Mouse (Mus musculus) neutrophil, adult 5-6 weeks (primary cell): ENCODE data around the gene Six6. TPM values are rescaled to one million over a fixed set of nuclear protein-coding genes. Genes with fewer than 3 reads are reported as not detected.

Experiments used
- ATAC-seq: fragments of 151-379, 151-347 bp; 2 replicates; pipeline ENCODE4 v1.8.0; 2017; ENCODE audit warnings: mild to moderate bottlenecking, moderate TSS enrichment; ENCODE audit not compliant: insufficient number of reproducible peaks, poor library complexity, low FRiP score, severe bottlenecking; ENCODE audit errors: extremely low read depth
- total RNA-seq: library from RNA; stranded (forward); fragments of 200-1000 nt; gene quantifications from 2 replicates; pipeline ENCODE4 v1.2.3, GENCODE M21; 2017

Six6 gene
- total RNA-seq, 1 experiment from 2014 or later = not detected

DNA sequence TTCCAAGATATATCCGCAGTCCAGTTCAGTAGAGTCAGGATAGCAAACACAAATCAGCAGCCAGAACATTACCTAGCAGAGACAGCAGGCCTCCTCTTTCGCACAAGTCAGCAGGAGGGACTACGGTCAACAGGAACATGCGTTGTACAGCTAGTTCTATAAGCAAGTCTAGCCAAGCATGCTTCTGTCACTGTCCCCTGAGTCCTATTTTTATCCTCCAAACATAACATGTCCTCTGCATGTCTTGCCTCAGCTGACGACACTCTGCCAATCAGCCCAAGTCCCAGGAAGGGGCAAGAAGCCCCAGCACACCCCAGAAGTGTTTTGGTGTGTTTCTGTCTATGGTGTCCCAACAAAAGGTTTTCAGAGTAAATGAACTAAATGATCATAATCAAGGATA is 14.2 kb downstream of the Six6 start:
- no peak for ATAC-seq

DNA sequence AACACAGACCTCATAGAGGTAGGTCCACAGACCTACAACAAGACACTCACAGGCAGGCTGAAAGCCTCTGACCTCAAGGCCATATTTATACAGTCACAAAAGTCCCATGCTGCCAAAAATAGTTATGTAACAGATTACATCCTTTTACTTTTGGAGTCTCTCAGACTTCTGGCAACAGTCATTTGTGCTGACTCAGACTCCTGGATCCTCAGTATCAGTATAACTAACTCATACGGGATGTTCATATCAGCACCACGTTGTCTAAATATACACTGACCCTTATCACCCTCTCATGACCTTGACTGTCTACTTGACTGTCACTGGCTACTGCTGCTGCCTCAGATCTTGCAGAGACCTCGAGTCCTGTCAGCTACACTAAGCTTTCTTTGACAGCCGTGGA is 15.2 kb downstream of the Six6 start:
- ATAC-seq = no peak

DNA sequence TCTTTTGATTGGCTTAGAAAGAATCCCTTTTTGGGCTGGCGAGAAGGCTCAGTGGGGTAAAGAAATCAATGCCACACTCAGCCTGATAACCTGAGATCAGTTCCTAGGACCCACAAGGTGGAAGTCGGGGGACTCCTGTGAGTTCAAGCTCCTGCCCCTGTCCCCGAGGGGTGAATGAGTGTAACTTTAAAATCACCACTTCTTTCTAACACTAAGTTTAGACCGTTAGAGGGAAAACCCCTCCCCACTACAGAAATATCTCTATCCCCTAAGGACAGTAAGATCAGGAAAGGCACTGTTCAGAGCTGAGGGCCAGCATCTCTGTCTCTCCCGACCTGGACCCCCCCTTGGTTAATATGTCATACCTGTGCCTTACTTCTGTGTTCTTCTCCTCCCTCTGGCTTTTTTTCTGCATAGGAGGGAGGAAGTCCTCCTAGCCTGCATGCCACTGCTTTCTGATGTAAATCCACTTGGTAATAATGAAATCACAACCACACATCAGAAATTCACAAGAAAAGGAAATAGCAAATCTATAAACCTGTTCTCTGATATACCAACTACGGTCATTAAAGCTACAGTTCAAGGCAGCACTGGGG is 18.2 kb downstream of the Six6 start:
- no peak for ATAC-seq

DNA sequence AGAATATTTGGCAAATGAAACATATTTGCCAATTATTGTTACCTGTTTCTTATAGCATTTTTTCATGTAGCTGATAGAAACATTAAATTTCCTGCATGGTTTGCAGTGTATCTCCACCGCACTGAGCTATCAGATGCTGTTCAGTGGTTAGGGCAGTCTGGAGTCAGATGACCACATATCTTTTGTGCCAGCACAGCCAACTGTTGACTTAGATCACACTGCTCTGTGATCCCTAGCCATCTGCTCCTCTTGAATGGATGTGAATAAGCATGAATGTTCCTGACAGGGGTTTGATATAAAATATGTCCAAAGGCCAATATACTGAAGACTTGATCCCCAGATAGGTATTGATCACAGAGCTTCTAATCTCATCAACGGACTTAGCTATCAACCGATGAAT is 18.8 kb downstream of the Six6 start:
- no peak for ATAC-seq

DNA sequence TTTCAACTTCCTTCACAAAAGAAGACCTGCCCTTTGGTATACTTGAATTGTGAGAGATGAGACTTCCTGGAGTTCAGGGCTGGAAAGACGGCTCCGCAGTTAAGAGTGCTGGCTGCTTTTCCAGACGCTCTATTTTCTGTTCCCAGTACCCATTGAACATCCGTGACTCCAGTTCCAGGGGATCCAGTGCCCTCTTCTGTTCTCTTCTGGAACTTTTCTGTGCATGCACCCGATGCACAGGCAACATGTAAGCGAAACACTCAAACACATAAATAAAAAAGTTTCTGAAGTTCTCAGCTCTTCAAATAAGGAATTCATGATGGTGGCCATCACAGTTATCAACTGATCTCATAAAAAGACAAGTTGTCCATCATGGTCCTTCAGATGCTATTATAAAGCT is 23.1 kb downstream of the Six6 start:
- no peak for ATAC-seq

DNA sequence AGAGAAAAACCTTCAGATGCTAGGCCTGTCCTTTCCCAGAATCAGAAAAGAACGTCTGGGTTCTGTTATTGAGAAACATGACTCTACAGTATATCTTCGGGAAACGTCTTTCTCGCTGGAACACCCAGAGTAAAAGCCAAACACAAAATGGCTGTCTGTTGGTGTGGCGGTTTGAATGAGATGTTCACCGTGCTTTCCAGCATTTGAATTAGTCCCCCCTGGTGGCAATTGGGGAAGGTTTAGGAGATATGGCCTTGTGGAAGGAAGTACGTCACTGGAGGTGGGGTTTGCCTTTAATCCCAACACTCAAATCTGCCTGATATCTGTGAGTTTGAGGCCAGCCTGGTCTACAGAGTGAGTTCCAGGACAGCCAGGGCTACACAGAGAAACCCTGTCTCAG is 27.8 kb downstream of the Six6 start:
- no peak for ATAC-seq

DNA sequence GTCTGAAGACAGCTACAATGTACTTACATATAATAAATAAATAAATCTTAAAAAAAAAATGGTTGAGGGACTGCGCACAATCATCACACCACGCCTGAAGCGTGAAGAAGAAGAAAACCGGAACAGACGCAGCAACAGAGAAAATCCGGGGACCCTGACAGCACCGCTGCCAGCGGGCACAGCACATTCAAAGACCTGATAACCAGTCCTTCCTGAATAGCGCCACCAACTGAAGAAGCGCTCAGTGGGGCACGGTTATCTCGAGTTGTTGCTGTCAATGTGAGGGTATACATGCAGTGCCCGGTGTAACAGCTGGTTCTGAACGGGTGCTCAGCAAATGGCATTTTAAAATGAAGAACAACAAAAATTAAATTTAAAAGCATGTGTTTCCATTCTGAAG is 30.9 kb downstream of the Six6 start:
- ATAC-seq = no peak

DNA sequence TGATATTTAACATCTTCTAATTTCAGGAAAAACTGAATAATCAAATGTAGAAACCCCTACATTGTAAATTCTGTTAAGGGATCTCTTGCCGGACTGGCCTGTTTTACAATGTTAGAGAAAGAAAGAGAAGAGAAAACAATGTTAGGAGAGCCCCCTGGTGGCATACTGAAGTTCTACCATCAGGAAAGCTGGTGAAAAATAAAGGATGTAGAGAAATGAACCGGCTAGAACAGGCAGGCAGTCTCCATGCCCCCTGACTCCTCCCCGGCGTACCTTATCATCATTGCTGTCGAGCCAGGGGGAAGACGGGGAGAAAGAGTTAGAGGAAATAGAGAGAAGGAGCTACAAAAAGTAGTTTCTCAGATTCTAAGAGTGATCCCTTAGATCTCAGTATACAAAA is 33.5 kb downstream of the Six6 start:
- ATAC-seq = no peak

DNA sequence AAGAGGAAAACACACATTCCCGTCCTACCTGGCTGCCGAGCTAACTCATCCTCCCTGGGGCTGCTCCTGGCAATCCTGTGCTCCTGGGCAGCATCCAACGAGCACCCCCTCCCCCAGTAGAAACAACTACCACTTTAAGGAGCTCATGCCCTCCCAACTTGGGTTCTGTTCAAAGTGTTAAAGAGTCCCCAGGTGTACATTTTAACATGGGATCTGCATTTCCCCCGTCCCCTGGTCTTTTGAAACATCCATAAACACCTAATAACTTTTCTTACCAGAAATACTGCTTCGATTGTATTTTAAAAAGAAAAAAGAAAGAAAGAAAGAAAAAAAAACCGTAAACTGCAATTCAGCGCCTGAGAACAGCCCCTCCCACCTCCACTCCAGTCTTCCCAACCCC is 36.5 kb downstream of the Six6 start:
- ATAC-seq = no peak

DNA sequence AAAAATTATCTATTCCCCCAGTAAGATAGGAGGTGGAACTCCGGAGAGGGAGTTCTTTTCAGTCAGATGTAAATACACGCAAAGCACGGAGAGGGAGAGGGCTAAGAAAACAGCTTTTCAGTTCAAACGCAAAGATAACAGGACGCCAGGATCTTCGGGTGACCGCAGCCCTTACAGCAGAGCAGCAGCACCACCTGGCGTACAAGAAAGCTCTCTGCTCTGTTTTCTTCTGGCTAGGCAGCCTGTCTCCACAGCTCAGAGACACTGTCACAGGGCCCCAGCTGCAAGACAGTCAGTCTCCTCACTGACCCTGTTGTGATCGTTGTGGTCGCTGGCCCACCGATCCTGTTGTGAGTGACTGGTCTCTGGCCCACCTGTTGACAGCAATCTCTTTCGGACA is 37.0 kb downstream of the Six6 start:
- ATAC-seq = peak; percentile 30; the same call in 1 of the 2 replicates

DNA sequence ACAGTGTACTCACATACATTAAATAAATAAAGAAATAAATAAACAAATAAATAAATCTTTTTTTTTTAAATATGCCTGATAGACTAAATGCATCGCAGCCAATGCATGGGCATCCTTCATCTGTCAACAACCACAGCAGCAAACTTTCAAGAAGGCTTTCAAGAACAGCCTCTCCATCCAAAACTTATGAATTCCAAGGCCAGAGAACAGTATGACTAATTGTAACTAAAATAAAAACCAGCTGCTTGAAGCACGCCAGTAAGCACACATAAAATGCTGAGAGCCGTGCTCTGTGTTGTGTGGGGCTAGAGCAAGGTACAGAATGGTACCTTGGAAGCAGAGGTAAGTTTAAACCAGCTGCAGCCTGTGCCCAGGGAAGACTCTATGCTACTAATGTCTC is 38.2 kb downstream of the Six6 start:
- ATAC-seq = no peak

DNA sequence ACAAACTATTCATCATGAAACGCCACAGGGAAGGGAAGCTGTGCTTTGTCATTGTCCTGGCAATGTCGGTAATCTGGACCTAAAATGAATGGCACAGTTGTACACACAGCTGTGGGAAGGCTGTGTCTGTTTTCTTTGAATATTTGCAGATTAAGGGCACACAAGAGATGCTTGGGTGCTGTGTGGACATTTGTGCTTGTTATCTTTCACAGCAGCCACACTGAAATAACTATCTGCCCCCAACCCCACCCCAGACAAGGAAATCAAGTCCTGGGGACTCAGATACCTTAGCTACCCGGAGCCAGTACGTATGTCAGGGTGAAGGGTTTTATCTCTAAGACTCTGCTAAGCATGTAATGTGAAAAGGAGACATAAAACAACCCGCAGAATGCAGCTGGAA is 39.5 kb downstream of the Six6 start:
- ATAC-seq = no peak

DNA sequence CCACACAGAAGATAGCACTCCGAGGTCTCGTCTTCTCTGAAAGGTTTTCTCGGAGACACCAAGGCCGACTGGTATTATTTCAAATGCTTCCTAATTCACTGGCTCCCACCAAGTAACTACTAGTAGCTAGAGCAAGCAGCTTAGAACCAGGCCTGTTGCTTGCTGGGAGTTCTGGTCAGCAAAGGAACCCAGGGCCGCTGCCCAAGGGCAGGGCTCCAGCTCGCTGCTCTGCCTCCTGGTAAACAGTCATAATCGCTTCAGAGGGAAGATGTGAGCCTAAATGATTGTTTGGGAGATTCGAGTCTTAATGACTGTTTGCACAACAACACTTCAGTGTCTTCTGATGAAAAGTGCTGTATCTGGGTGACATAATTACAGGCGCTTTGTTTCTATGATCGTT is 42.9 kb downstream of the Six6 start:
- ATAC-seq = no peak

DNA sequence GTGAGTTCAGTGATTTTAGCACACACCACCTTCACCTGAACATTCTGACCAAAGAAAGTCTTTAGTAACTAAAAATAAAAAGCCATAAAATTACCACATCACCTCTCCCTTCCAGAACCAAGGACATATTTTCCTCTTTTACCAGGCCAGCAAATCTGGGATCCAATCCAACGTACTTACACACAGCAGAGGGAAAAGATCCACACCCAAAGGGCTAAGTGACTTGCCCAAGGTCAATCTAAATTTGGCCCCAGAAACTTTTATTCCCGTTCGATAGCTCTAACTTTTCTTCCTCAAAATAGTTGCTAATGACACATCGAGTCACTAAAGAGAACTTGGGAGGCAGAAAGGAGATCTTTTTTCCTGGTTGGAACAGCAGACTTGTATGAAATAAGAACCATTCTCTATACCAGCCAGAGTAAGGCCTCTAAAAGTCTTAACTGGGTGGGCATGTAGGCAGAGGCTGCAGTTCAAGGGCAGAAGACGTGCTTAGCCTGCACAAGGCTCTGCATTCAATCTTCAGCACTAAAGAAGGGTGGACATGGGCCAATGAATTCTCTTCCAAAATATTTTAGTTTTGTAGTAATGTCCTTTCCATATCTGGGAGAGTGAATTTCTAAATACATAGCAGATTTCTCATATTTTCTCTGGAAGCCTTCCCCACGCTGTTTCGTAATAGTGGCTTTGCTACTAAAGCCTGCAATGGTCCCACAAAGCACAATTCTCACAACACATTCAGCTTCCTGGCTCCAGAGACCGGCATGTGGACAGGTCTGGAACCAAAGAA is 43.6 kb downstream of the Six6 start:
- no peak for ATAC-seq

Other genes with a start within 250 kb of the Six6 start
- gene Ppm1a, start 182.4 kb upstream of the Six6 start, total RNA-seq = 148 and 157 TPM in 2 replicates
- gene 4930447C04Rik, start 882 bp downstream of the Six6 start, total RNA-seq = 0.35 TPM in 1 of 2 replicates, not detected in the other
- not detected in 2 replicates for gene Six1, start 114.0 kb downstream of the Six6 start, total RNA-seq
- gene Six4, start 173.6 kb downstream of the Six6 start, total RNA-seq = under 0.01 TPM in 1 of 2 replicates, not detected in the other
- 7.3 and 8.0 TPM in 2 replicates for gene Mnat1, start 183.8 kb downstream of the Six6 start, total RNA-seq